Mouse (Mus musculus) activated CD4-positive, CD25-positive, alpha-beta regulatory T cell, adult 4 months (primary cell): ENCODE results near the gene Galc. TPM values are rescaled to one million over a fixed set of nuclear protein-coding genes. Genes with fewer than 3 reads are reported as not detected.
A peak's percentile ranks its signal among the peaks of the same experiment; 100 is the strongest.
"Not testable (repeated sequence)": the region's sequence is repeated elsewhere in the genome, so short reads cannot be mapped to it uniquely, and the experiment has no call there.

Experiments
- ATAC-seq: one replicate; pipeline ENCODE4 v1.8.0; 2017
- polyA plus RNA-seq, 2 experiments: library from polyadenylated mRNA; unstranded; fragments of 100-300 nt; shearing (Covaris generic); gene quantifications; one replicate each; pipeline ENCODE4 v1.2.1; 2017

The Galc gene
- polyA plus RNA-seq, 2 experiments from 2014 or later = 1.2 to 2.8 TPM

DNA sequence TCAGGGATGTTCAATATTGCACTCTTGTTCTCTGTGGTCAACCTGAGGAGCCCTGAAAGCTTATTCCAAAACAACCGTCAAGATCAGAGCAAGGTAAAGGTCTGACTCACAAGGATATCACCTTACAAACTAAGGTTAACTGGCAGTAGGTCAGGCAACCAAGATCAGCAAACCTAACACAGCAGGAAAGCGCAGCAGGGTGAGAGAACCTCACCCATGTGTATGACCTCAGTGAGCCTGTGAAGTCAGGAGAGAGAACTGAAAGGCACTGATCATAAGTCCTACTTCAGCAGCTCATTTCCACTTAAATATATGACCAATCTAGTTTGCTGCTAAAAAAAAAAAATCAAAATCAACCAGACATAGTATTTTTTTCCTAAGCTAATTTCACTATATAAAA is 6.8 kb downstream of the Galc start:
- no peak for ATAC-seq

DNA sequence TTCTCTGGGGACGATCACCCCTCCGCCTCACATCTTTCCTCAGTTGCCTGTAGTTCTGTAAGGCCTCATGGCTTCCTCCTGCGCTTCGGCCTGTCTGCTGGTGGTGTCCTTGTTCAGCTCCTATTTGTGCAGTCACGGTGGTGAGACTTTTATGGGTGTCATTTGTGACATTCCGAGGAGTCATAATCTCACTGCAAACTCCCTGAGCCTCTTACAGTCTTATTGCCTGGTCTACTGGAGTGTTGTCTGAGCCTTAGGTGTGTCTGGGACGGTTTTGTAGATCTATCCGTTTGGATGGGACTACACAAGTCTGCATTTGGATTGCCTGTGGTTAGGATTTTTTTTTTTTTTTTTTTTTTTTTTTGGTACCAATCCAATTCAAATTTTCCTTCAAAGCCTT is 8.9 kb downstream of the Galc start:
- ATAC-seq = no peak

DNA sequence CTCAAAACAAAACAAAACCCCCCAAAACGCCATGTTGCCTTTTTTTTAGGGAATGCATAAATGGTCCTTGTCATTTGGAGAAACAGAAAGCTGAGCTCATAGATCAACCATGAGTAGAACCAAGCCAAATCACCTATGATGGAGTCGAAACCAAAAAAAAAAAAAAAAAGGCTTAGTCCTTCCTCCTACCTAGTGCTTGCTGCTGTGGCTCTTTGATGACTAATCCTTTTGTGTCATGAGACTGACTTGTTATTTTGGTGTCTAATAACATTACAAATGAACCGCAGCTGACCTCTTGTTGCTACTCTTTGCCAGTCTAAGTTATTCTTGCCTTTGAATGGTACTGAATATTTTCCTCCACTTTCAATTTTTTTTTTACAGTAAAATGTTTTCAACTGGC is 9.6 kb downstream of the Galc start:
- ATAC-seq = no peak

DNA sequence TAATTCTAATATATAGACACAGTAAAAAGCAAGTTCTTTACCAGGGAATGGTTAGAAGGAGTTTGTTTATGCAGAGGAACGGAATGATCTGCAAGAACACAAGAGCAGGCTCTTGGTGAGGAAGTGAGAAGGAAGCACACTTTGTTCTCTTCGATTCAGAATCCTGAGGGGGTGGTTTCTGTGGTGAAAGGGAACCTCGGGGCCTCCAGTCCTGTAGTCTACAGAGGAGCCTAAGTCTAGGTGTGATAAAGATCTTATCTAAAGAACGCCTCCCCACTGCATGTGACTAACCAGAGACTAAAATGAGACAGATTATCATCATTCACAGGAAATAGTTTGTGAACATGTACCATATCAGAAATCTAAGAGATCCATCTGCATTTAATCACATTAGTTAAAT is 12.4 kb downstream of the Galc start:
- peak; percentile 97 for ATAC-seq

DNA sequence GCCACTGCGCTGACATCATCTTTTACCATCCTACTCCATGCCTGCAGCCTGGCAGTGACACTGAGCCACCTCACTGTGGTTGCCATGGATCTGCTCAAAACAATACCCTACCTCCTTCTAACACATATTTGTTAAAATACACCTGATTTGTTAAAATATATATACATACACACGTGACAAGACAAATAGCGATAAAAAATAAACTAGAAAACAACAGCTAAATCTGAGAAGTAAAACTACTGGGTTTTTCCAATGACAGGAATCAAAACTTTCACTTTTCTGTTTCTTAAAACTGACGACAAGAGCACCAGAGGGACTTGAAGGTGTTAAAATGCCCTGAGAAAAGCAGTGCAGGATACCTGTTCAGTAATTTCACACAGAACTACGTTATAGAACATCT is 14.4 kb downstream of the Galc start:
- ATAC-seq = no peak

DNA sequence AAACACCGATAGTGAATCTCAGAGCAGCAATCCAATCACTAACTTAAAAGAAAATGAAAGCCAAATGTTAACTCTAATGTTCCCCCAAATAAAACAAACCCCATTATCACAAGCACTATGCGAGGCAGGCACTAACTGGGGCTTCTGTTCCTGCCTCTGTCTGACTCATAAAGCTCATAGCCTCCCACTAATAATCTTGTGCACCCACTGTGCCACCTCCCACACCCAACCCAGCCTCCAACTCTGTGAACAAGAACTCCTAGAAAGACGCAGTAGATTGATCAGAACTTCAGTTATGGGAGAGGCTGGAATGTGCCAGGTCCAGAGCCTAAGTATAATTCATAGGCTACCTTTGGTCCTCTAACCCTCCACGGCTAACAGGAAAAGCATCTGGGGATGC is 15.1 kb downstream of the Galc start:
- no peak for ATAC-seq

DNA sequence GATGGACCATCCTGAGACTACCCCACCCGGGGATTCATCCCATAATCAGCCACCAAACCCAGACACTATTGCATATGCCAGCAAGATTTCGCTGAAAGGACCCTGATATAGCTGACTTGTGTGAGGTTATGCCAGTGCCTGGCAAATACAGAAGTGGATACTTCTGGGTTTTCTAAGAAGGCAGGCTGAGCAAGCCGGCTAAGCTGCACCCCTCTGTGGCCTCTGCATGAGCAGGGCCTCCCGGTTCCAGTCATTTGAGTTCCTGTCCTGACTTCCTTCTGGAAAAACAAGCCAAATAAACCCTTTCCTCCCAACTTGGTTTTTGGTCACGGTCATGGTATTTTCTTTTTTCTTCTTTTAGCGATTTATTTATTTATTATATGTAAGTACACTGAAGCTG is 20.8 kb downstream of the Galc start:
- ATAC-seq = not testable (repeated sequence)

DNA sequence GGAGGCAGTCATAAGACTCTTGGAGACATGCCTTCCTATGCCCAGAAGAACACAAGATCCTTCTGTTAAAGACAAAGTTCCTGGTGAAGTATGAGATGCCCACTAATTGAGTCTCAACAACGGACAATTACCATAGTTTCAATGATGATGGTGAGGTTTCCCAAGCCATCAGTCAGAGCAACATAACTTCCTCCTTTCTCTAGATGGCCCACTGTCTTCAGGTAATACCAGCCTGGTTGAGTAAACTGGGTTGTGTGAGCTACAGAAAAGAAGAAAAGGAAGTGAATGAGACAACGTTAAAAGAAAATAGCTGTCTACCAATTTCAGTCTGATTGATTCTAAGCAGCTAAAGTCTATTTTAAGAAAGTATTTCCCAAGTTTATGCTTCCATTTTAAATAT is 32.2 kb downstream of the Galc start:
- ATAC-seq = no peak

DNA sequence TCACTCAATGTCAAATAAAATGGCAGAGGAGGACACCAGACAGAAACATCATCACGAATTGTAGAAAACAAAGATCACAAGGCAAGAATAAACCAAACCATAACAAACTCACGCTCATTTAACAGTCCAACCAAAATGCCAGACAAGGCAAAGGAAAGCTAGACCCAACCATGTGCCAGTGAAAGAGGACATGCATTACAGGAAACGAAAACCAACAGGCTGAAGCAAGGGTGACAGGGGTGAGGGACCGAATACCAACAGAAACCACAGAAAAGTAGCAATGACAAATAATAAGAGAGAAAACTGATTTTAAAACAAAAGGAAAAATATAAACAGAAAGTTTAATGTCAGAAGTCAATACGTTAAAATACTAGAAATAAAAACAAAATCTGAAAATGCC is 36.0 kb downstream of the Galc start:
- ATAC-seq = no peak

DNA sequence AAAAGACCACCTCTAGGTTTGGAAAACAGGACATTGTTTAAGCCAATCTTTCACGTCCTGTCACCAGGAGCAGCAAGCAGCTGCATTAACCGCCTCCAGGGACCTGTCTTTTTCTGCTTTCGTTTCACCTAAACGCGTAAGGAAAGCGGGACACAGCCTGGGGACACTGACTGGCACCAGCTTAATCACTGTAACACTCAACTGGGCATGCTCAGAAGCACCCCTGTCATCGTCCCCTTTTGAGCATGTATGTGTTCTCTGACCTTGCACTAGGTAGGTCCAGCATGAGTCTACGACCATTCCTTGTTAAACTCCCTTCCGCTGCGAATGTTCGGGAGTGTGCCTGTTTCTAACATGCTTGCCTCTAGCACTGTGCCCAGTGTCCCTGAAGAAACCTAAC is 42.8 kb downstream of the Galc start:
- no peak for ATAC-seq

DNA sequence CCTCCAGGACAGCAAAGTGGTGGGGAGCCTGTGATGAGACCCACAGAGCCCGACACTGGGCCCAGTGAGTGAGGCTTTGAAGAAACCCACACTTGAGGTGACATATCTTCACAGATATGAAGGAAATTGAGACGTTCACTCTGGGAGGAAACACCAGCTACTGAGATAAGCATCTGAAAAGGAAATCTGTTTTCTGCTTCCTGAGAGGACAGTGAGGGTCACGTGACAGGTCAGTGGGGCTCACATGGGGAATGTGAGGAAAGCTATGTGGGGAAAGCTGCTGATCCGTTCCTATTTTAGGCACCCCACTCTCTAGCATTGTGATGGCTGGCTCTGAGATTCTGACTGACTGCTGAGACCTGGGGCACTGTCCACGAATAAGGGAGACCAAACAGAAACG is 43.7 kb downstream of the Galc start:
- ATAC-seq = no peak

DNA sequence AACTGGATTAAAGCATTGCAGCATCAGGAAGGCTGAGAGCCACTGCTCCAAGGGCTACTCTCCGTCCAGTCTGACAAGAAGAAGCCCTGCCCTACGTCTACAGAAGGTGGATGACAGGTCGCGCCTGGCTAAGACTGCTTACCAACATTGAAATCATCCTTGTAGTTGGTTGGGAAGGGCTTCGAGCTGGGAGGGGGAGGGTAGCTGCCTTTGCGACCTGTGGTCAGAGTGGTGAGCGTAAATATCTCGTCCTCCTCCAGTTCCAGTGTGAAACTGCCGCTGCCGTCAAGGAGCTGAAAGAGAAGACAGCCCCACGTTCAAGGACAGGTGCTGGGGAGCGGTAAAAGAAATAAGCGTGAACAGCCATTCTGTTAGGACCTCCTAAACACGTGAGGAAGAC is 45.1 kb downstream of the Galc start:
- ATAC-seq = no peak

DNA sequence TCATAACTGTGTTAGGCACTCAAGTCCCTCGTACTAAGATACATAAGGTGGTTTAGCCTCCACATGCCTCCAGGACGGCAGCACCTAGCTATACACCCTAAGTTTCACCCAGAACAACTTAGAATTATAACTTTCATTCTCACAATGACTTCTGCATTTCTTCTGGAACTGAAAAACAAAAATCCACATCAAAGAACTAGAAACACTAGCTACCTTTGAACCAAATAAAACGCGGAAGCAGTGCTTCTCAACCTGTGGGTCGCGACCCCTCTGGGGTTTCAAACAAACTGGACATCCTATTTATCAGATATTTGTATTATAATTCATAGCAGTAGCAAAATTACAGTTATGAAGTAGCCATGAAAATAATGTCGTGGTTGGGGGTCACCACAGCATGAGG is 45.5 kb downstream of the Galc start:
- no peak for ATAC-seq

DNA sequence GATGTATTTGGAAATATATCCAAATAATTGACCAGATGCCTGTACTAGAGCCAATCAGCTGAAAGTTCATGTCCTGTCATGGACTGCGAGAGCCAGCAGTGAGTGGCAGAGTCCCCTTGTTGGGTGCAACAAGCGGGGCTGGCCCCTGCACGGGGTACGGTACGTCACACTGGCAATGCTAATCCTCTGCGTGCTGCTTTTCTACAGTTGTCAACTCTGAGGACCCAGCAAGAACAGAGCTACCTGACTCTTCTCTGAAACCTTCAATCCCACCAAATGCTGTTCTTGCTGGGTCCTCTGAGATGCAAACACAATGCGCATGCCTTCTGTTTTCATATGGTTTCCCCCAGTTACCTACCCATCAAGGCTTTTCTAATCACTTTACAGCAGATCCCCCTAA is 45.9 kb downstream of the Galc start:
- ATAC-seq = no peak

DNA sequence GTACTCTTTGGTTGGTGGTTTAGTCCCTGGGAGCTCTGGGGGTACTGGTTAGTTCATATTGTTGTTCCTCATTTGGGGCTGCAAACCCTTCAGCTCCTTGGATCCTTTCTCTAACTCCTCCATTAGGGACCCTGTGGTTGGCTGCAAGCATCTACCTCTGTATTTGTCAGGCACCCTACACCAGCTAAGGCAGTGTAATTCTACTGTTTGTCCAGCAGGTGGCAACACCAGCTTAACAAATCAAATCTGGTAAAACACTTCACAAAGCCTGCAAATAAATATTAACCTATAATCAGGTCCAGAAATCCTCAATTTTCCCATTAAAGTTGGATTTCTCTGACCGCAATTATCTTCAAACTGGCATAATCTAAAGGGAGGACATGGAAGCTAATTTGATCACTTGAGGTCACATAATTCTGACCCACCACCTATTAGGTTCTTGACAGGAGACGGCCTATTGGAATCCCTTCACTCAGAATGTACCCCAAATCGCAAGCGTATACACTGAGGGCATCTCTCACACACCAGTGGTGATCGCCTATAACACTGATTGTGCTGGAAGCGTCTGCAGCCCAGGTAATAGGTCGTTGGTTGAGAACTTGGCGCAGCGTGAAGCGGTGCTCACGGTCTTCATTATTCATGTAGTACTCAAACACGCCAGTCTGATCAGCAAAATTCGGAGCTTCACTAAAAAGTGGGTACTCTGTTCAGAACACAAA is 46.6 kb downstream of the Galc start:
- peak; percentile 67 for ATAC-seq

DNA sequence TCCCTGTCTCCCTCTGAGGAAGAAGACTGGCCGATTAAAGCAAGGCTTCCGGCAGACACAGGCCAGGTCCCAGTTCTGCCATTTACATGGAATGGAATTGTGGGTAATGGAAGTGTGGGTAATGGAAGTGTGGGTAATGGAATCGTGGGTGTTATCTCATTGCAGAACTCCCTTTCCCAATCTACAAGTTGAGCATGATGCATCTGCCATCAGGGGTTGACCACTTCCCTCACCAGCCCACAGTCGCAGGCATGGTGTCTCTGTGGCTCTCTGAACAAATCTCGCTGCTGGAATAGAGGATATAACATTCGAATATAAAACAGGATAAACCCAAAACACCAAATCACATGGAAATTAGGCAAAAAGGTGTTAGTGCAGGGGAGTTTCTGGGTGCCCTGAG is 48.8 kb downstream of the Galc start:
- ATAC-seq = no peak

DNA sequence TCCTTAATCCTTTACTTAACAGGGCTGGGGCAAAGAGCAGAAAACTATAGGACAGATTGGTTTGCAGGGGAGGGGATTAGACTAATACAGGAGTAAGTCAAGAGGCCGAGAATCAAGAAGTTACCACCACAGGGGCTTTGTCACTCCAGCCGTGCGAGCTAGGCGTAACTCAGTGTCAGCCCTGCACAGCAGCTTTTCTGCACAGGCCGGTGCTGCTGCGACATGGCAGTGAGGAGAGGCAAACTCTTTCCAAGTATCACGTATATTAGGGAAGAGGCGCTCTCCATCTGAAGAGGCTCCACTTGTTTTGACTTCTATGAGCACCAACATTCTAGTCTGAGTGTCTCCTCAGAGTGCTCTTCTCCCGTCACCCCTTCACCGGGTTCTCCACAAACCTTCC is 51.2 kb downstream of the Galc start:
- ATAC-seq = no peak

DNA sequence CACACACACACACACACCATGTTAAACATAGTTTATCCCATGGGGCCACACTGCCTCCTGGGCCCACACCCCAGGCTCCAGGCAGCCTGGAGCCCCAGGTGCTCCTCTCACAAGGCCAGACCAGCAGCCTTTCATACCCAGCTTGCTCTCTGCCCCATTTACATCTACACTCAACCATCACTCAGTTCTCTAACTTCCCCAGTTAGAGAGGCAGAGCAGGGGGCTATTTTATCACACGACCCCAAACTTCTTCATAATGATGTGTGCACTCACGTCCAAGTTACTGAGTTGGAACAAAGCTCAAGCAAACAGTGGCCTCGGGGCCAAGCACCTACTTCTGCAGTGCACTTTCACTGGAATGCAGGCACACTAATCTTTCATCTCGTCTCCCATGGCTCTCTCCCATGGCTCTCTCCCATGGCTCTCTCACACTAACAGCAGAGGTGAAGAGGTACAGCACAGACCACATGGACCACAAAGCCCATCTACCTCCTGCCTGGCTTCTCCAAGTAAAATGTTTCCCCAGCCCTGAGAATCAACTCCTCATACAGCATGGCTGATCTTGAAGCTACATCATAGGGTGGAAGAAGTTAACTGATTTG is 53.7 kb downstream of the Galc start:
- ATAC-seq = no peak

DNA sequence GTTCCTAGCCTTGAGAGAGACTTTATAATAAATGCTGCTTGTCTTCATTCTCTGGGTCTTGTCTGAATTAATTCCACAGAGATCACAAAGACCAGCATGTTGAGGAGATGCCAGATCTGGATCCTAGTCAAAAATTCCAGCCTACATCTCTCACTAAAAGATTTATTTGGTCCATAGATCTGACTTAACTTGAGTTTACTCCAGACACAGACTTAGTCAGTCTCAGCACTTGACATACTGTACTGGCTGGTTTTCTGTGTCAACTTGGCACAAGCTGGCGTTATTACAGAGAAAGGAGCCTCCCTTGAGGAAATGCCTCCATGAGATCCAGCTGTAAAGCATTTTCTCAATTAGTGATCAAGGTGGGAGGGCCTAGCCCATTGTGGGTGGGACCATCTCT is 61.9 kb downstream of the Galc start:
- ATAC-seq = no peak

DNA sequence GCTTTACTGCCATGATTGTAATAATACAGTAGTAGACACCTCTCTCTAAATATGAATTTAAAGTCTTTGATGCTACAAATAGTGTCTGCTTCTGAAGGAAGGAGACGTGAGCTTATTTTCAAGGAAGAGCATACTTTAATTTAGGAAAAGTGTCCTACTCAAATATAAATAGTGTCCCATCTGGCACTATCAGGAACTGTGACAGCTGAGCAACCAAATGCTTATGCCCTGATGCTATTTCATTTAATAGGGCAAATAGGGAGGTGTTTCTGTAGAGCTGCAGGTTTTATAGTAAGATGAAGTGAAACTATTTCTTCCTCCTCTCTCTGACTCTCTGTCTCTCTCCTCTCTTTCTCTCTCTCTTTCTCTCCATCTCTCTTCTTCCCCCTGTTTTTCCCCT is 69.1 kb downstream of the Galc start:
- no peak for ATAC-seq

DNA sequence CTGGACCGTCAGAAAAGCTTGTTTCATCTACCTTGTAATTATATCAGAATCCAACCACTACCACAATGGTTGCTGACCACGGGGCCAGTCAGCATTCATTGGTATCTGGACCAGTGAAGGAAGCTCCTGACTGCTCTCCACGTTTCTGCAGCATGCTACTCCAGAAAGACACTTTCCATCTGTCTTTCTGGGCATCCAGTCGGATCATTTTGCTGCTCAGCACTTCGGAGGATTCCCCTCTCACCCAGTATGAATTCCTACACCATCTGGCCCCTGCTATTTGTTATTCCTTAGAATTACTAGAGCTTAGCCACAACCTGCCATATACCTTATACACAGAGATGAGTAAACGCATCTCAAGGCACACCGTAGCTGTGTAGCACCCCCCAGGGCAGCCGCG is 70.2 kb downstream of the Galc start:
- ATAC-seq = no peak

DNA sequence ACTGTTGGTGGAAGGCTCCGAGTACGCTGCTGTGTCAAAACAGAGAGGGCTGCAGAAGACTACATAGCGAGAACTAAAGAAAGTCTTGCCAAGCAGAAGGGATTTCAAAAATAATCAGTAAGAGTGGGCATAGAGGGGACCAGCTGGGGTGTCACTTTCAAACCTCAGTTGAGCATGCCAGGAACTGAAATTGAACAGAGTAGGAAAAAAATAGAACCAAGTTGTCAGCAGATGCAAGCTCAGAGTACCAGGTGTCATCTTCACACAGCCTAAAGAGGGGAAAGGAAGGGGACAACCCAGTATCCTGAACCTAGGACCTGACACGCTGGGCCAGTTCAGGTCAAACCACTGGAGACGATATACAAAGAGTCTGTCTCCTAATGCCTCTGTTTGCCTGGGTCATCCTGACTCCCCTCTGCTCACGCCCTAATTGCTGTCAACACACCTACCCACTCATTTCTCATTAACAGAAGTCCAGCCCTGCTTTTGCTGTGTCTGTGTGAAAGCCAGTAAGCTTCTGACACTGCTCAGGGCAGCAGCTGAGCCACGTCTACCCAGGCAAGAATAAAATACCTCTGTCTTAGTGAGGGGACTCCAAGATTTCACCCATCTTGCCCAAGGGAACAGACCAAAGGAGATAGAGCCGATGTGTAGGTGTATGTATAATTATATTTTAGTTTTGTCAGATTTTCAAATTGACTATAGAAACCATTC is 71.9 kb downstream of the Galc start:
- ATAC-seq = no peak

DNA sequence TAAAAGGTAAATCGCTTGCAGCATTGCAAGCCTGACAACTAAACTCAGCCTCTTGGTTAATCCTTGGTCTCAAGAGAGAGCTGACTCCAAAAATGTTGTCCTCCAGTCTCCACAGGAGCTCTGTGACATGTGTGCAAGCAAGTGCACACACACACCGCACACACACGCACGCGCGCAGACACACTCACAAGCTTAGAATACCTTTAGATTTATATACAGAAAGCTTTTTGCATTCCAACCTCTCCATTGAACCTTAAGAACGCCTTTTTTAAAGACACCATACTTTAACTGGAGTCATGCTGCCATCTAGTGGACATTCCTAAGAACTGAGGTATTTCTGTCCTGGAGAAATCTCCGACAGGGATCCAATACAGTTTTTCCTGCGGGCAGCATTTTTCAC is 77.5 kb downstream of the Galc start:
- ATAC-seq = peak; percentile 36

DNA sequence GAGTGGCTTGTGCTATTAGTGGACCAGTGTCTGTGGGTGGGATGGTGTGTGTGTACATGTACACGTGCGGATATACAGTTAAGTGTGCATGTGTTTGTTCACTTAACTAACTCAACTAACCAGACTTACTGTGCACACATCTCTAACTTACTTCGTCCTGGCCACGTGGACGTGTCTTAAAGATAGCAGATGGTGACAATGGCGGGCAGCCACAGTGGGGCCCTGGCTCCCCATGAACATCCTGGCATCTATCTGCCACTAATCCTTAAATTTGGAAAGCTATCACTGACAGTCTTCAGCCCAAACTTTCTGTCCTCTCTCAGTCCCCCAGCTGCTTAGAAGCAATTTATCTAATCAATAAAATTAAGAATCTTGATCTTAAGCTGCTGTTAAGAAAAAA is 78.5 kb downstream of the Galc start:
- no peak for ATAC-seq
